Mouse (Mus musculus) adrenal gland, adult 18-20 months (tissue): Measurements from ENCODE around the gene Usp10. TPM values are rescaled to one million over a fixed set of nuclear protein-coding genes. Genes with fewer than 3 reads are reported as not detected.

Experiments
- DNase-seq, 2 experiments: peaks; one replicate each; pipeline ENCODE4 v3.0.0; 2021 to 2022; ENCODE audit warnings: low spot score in 2 of 2
- total RNA-seq, 2 experiments: library from RNA; stranded (reverse); gene quantifications; 1 replicate in 1 of 2; 2 replicates in 1 of 2; pipeline ENCODE4 v1.2.3; 2021

Gene Usp10
- total RNA-seq, 2 experiments from 2014 or later: 114 to 127 TPM

DNA sequence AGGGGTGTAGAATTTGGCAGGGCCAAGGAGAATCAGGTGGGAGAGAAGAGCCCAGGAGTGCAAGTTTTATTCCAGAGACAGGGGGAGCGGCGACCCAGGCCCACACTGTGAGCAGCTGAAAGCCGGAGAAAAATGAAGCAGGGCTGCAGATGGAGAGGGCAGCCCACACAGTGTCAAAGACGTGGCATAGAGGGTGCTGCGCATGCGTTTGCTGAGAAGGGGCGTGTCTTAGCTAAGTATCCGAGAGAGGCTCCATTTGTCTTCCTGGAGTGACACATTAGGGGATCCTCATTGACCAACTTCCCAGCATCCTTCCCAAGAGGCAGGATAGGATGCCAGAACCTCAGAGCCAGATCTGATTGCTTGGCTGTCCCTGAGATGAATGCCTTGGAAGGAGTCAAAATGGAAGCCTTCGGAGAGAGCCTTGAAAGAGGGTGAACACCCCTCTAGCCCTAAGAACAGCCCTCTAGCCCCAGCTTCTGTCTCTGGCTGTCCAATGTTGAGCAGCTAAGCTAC, 96.5 kb downstream of the Usp10 start:
- no peak for DNase-seq

Other genes with a start within 250 kb of the Usp10 start
- 10 to 100 TPM in 1 of 2 experiments, 1 to 10 TPM in 1; 8.9 to 12.2 TPM for gene Wfdc1, start 244.0 kb upstream of the Usp10 start, total RNA-seq
- gene Atp2c2, start 210.4 kb upstream of the Usp10 start, total RNA-seq: under 1 TPM; 0.13 to 0.56 TPM
- gene Tldc1, start 131.9 kb upstream of the Usp10 start, total RNA-seq: 1 to 10 TPM; 8.4 to 9.7 TPM
- gene Cotl1, start 69.8 kb upstream of the Usp10 start, total RNA-seq: 10 to 100 TPM; 43.6 to 52.1 TPM
- 1 to 10 TPM; 4.9 to 5.8 TPM for gene Klhl36, start 48.1 kb upstream of the Usp10 start, total RNA-seq
- 1 to 10 TPM; 1.3 to 8.5 TPM for gene Gm20388, start 481 bp downstream of the Usp10 start, total RNA-seq
- 10 to 100 TPM in 1 of 2 experiments, 1 to 10 TPM in 1; 9.5 to 12.8 TPM for gene Crispld2, start 82.1 kb downstream of the Usp10 start, total RNA-seq
- gene Zdhhc7, start 191.1 kb downstream of the Usp10 start, total RNA-seq: 10 to 100 TPM; 39.5 to 57.7 TPM
- 100 to 1,000 TPM in 1 of 2 experiments, 10 to 100 TPM in 1; 60.5 to 130 TPM for gene 6430548M08Rik, start 203.8 kb downstream of the Usp10 start, total RNA-seq